Mouse (Mus musculus): ENCODE results near the gene Sppl2b.

- TF ChIP-seq CTCF (conservative IDR thresholded peaks at IDR 0.05; ENCODE audit: insufficient read depth, insufficient read length, low read depth, low read length), result no peak
- no peak for TF ChIP-seq POLR2A (IDR thresholded peaks at IDR 0.05; ENCODE audit: low read depth, low read length)
Measured at GRCm38 (mm10) chr10:80897861-80898510, 42.9 kb downstream of the Sppl2b start.
